Mouse (Mus musculus): ENCODE data around the gene Stpg1.

DNA sequence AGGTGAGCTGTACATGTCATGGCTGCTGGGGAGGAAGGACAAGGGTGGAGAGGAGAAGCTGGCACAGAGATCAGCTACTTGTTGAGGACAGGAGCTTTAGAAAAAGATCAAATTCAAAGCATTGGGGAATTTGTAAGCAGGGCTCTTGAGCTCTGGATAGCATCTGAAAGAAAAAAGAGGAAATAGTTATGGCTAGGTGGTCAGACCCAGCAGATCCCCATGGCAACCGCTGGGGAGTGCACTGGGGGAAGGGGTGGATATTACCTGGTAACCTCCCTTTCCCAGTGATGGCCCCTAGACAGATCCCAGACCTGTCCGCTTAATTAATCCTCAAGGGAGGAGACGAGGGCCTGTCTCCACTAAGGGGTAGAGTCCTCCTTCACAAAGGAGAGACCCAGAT lies 5.2 kb downstream of the Stpg1 start:
- TF ChIP-seq CTCF (IDR thresholded peaks at IDR 0.05; ENCODE audit: low read depth) (no peak), EP300 (optimal IDR thresholded peaks at IDR 0.05) (no peak)

Measured in stomach, postnatal 0 days (tissue).